Mouse (Mus musculus) lung, postnatal 0 days (tissue): Measurements from ENCODE around the gene Jmjd1c. TPM values are rescaled to one million over a fixed set of nuclear protein-coding genes. Genes with fewer than 3 reads are reported as not detected.

Experiments used
- ATAC-seq: fragments of 200-750 bp; cut with Nextera tagmentation; 2 replicates; pipeline ENCODE4 v1.8.0; 2017; ENCODE audit warnings: moderate library complexity
- DNase-seq: peaks from one replicate; pipeline ENCODE4 v3.0.0-alpha.2; 2016; ENCODE audit warnings: low spot score
- H3K27ac ChIP-seq: fragments of 300-500 bp; sonication (generic); 2 replicates; pipeline ENCODE4 v1.5.1; 2014; ENCODE audit warnings: antibody characterized with exemption, mild to moderate bottlenecking, low read length, mixed read lengths
- H3K27me3 ChIP-seq: fragments of 300-500 bp; sonication (generic); replicated peaks from 2 replicates; pipeline ENCODE4 v1.6.1; 2014; ENCODE audit warnings: low read length, mixed read lengths; ENCODE audit not compliant: insufficient read depth
- H3K36me3 ChIP-seq: fragments of 300-500 bp; sonication (generic); 2 replicates; pipeline ENCODE4 v1.6.1; 2014; ENCODE audit warnings: low read length, mixed read lengths; ENCODE audit not compliant: insufficient read depth
- H3K4me1 ChIP-seq: fragments of 300-500 bp; sonication (generic); 2 replicates; pipeline ENCODE4 v1.6.1; 2014; ENCODE audit warnings: antibody characterized with exemption, low read depth, low read length, mixed read lengths; ENCODE audit not compliant: insufficient read depth
- H3K4me2 ChIP-seq: fragments of 300-500 bp; sonication (generic); replicated peaks from 2 replicates; pipeline ENCODE4 v1.6.1; 2014; ENCODE audit warnings: low read depth, mild to moderate bottlenecking, low read length, moderate library complexity, mixed read lengths
- H3K4me3 ChIP-seq: fragments of 300-500 bp; sonication (generic); 2 replicates; pipeline ENCODE4 v1.5.1; 2014; ENCODE audit warnings: low read depth, low read length
- H3K9ac ChIP-seq: fragments of 300-500 bp; sonication (generic); replicated peaks from 2 replicates; pipeline ENCODE4 v1.6.1; 2014; ENCODE audit warnings: low read depth, mild to moderate bottlenecking
- H3K9me3 ChIP-seq: fragments of 300-500 bp; sonication (generic); 2 replicates; pipeline ENCODE4 v1.6.1; 2016; ENCODE audit warnings: low read length, mixed read lengths
- CTCF ChIP-seq: IDR thresholded peaks from 2 replicates; pipeline ENCODE4 v1.5.1; 2016; ENCODE audit warnings: antibody characterized with exemption, mild to moderate bottlenecking
- EP300 ChIP-seq: IDR thresholded peaks from 2 replicates; pipeline ENCODE4 v1.6.1; 2016; ENCODE audit warnings: antibody characterized with exemption, mild to moderate bottlenecking, control low read depth
- WGBS: fragments of 180-500 bp; shearing (Covaris S2); extraction: QIAGEN DNeasy Blood & Tissue Kit; methylation state at CpG from one replicate; pipeline ENCODE4 v1.1.7; 2014; 5-methylcytosine and 5-hydroxymethylcytosine counted together
- polyA plus RNA-seq: library from polyadenylated mRNA; unstranded; fragments of >200 nt; fragmentation: Nextera tagmentation; extraction: Ambion mirVana; gene quantifications from 2 replicates; pipeline ENCODE4 v1.2.1, GENCODE M21; 2015

Gene Jmjd1c
- polyA plus RNA-seq, 1 experiment from 2014 or later: 43.8 TPM

DNA sequence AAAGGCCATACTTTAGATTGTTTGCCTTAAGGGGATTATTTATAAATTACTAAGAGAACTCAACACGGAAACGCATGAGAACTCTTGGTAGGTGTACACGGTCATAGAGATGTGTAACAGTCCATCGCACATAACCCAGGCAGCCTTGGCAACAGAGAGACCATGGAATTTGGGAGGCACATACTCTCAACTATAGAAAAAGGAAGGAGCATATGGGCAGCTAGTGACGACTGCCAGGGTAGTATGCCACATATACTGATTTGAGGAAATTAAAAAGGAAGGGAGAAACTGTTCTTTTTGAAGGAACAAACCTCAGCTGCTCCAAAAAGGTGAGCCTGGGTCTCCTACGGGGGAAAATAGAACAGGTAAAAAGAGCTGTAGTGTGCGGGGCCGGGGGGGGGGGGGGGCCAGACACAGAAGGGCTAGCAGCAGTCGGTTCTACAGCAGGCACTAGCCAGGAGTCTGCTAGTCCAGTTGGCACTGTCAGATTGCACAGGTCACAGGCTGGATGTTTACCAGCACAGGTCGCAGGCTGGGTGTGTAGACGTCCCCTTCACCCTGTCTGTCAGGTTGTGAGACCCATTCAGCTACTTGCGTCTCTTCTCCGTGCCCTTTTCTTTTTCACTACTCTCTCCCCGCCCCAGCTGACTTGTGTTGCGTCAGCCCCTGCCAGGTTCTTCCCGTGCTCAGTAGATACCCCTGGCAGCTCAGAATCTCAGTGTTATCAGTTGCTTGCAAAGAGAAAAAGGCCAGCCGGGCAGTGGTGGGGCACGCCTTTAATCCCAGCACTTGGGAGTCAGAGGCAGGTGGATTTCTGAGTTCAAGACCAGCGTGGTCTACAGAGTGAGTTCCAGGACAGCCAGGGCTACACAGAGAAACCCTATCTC, 9.6 kb downstream of the Jmjd1c start:
- H3K36me3 ChIP-seq: no peaks in the 10 kb centered on the region
- H3K9me3 ChIP-seq: no peaks in the 10 kb centered on the region
- no peaks in the 10 kb centered on the region for H3K27me3 ChIP-seq
- no peak overlapping the region for H3K4me3 ChIP-seq
- H3K27ac ChIP-seq: no peak overlapping the region
- ATAC-seq (no peak), DNase-seq (no peak)
- peaks cover 32% of the 10 kb centered on the region for H3K4me1 ChIP-seq
- no peak overlapping the region for H3K9ac ChIP-seq
- WGBS: 63% methylated on average over 18 of the region's 19 CpGs
- TF ChIP-seq EP300 (no peak), CTCF (no peak)
- H3K4me2 ChIP-seq: no peak overlapping the region

DNA sequence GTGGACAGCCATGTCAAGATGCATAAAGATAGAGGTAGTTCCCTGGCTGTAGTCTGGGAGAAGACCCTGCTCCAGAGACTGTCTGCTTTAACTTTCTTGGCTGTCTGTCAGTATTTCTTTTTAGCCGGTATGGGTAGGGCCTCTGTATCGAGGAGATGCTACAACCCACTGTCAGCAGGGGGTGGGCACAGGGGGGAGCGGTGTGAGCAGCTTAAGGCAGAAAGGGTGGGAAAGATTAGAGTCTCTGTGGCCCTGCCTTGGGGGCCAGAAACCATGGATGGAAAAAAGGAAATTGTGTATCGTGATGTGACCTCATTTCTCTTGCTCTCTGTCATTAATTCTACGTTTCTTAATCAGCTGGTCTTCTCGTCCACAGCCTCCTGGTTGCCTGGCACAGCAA, 10.5 kb downstream of the Jmjd1c start:
- Histone ChIP-seq H3K9me3 (no peaks in the 10 kb centered on the region), H3K4me3 (no peak overlapping the region), H3K27ac (no peak overlapping the region), H3K36me3 (no peaks in the 10 kb centered on the region), H3K27me3 (no peaks in the 10 kb centered on the region), H3K4me2 (no peak overlapping the region), H3K9ac (no peak overlapping the region), H3K4me1 (peaks cover 24% of the 10 kb centered on the region)
- TF ChIP-seq CTCF (no peak), EP300 (no peak)
- DNase-seq (no peak), ATAC-seq (no peak)
- 77% methylated on average over 6 of the region's 6 CpGs for WGBS

DNA sequence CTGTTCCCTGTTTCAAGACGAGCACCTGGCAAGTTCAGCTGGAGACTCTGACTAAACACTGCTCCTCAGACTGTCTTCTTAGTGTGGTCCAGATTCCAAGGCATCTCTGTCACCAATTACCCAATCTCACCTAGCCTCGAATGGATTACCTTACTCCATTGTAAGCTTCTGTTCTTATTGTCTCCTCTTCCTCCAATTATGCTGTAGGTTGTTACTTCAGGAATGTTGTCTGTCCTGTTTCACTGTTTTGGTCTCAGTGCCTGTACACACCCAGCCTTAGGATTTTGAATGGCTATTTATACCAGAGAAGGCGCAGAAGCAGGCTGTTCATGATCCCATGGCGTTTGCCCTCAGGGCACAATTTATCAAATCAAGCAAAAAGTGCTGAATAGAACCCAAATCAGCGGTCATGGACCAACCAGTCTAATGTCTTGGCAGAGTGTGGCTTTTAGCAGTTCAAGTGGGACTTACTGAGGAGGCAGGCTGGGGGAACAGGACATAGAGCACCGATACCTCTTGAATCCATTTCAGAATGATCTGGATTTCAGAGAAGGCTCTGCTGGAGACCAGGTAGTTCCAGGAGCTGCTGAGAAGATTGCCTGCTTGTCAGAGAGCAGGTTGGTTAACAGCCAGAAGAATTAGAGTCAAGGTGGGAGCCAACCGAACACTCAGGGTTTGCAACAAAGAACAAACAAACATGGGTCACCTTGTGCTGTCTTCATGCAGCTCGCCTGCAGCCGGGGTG, 11.3 kb downstream of the Jmjd1c start:
- no peaks in the 10 kb centered on the region for H3K36me3 ChIP-seq
- H3K4me2 ChIP-seq: no peak overlapping the region
- no peaks in the 10 kb centered on the region for H3K9me3 ChIP-seq
- H3K9ac ChIP-seq: no peak overlapping the region
- H3K27ac ChIP-seq: no peak overlapping the region
- peaks cover 16% of the 10 kb centered on the region for H3K4me1 ChIP-seq
- TF ChIP-seq EP300: no peak
- no peak for TF ChIP-seq CTCF
- DNase-seq (no peak), ATAC-seq (no peak)
- no peaks in the 10 kb centered on the region for H3K27me3 ChIP-seq
- WGBS: 50% methylated on average over 9 of the region's 9 CpGs
- H3K4me3 ChIP-seq: no peak overlapping the region

DNA sequence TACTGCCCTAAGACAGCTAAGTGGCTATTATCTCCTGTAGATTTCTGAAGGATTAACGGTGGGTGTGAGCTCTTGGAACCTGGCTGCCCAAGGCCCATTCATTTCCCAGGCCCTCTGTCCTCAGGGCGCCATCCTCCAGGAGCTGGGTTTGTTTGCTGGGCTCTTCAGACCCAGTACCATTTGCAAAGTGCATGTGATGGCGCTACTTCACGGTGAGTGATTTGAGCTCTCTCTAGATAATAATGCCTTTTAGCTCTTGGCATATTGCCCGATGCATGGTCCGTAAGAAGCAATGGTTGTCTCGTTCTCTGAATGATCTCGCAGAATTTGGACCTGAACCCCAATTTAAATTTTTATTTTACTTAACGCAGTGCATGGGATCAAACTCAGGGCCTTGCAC, 12.2 kb downstream of the Jmjd1c start:
- WGBS: 53% methylated on average over 9 of the region's 9 CpGs
- Histone ChIP-seq H3K4me2 (no peak overlapping the region), H3K36me3 (no peaks in the 10 kb centered on the region), H3K9me3 (no peaks in the 10 kb centered on the region), H3K27me3 (no peaks in the 10 kb centered on the region), H3K4me3 (no peak overlapping the region), H3K27ac (no peak overlapping the region), H3K9ac (no peak overlapping the region), H3K4me1 (peaks cover 14% of the 10 kb centered on the region)
- DNase-seq (no peak), ATAC-seq (peak; percentile 15; the same call in 1 of the 2 replicates)
- no peak for TF ChIP-seq EP300
- no peak for TF ChIP-seq CTCF

DNA sequence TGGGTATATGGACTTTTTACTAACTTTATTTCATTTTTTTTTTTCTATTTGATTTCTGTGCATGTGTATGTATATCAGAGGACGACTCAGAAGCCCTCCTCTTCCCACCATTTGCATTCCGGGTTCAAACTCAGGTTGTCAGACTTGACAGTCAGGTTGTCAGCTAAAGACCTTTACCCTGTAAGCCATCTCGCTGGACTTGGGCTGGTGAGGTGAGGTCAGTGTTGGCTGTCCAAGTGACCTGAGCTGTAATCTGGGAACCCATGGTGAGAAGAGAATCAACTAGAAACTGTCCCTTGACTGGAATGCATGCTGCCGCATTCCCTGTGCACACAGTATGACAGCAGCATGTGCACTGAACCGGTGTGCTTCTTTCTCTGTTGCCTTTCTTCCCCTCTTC, 13.7 kb downstream of the Jmjd1c start:
- no peaks in the 10 kb centered on the region for H3K36me3 ChIP-seq
- no peak overlapping the region for H3K9ac ChIP-seq
- no peak overlapping the region for H3K4me2 ChIP-seq
- TF ChIP-seq CTCF: no peak
- no peak for TF ChIP-seq EP300
- H3K27ac ChIP-seq: no peak overlapping the region
- H3K4me1 ChIP-seq: peaks cover 11% of the 10 kb centered on the region
- no peak overlapping the region for H3K4me3 ChIP-seq
- no peaks in the 10 kb centered on the region for H3K27me3 ChIP-seq
- WGBS: 87% methylated on average over 5 of the region's 5 CpGs
- no peaks in the 10 kb centered on the region for H3K9me3 ChIP-seq
- ATAC-seq (no peak), DNase-seq (no peak)

DNA sequence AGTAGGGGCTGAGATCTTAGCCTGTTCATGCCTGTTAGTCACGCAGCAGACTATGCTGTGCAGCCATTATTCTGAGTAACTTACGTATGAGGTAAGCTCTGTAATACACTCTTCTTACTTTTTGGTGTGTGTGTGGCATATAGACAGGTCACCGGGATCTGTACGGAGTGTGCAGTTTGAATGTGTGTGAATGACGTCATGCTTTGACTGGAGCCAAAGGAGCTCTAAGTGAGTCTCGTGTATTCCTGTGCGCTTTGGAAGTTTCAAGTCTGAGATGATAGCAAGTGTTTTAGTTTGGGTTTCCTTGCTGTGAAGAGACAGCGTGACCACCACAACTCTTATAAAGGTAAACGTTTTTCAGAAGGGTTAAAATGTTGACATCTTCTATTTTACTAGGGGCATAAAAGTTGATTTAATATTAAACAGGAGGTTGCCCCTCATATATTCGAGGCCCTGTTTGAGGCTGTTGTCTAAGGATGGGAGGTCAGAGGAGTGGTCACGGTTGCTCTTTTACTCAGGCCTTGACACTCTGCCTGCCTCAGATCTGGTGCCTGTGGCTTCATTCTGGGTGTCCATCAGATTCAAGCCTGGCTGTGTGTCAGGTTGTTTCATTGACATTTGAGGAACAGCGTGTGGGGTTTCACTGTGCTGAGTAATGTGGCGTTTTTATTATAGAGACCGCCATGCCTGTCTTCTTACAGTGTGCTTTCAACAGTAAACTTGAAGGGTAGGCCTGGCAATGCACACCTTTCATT, 15.3 kb downstream of the Jmjd1c start:
- TF ChIP-seq EP300: no peak
- no peak for TF ChIP-seq CTCF
- no peaks in the 10 kb centered on the region for H3K9me3 ChIP-seq
- no peaks in the 10 kb centered on the region for H3K36me3 ChIP-seq
- DNase-seq (no peak), ATAC-seq (peak; percentile 54; the same call in 1 of the 2 replicates)
- peaks cover 2% of the 10 kb centered on the region; the same call in 1 of the 2 replicates for H3K4me1 ChIP-seq
- WGBS: 72% methylated on average over 14 of the region's 14 CpGs
- no peaks in the 10 kb centered on the region for H3K27me3 ChIP-seq
- no peak overlapping the region for H3K4me3 ChIP-seq
- no peak overlapping the region for H3K4me2 ChIP-seq
- no peak overlapping the region for H3K27ac ChIP-seq
- H3K9ac ChIP-seq: no peak overlapping the region
